Mouse (Mus musculus) T-helper 1 cell (primary cell): ENCODE data around the gene Fbh1.

Experiments
- in situ Hi-C: fragments of 300-600 bp; cut with MboI, MseI; formaldehyde crosslinking; loops from one replicate; pipeline ENCODE4 v1.15.1; 2025; ENCODE audit warnings: high pct_unique_total_duplicates

Fbh1 gene

GRCm38 (mm10) chr2:11777091-11778068 is at the start of gene Fbh1, which contains the start of gene Ankrd16:
TSS of gene Fbh1 (minus strand) at chr2:11777582.
TSS of gene Ankrd16 (plus strand) at chr2:11777876.
- in situ Hi-C loops, result no loop called here

- in situ Hi-C loops, result no loop called here
These were observed 24.0 kb upstream of the Fbh1 start for GRCm38 (mm10) chr2:11801299-11801930.

- in situ Hi-C loops, result no loop called here
These were observed 20.6 kb upstream of the Fbh1 start for GRCm38 (mm10) chr2:11797930-11798364.

GRCm38 (mm10) chr2:11794668-11795067 is 17.3 kb upstream of the Fbh1 start:
- in situ Hi-C loops, result no loop called here

- in situ Hi-C loops, result no loop called here
These were observed 6.8 kb upstream of the Fbh1 start for GRCm38 (mm10) chr2:11784159-11784558.

- in situ Hi-C loops, result no loop called here
These were observed 873 bp upstream of the Fbh1 start for GRCm38 (mm10) chr2:11778087-11778823.

GRCm38 (mm10) chr2:11776415-11776814 is 967 bp downstream of the Fbh1 start:
- in situ Hi-C loops, result no loop called here

GRCm38 (mm10) chr2:11775121-11775520 is 2.3 kb downstream of the Fbh1 start:
- in situ Hi-C loops, result no loop called here

- in situ Hi-C loops, result no loop called here
These were observed 3.0 kb downstream of the Fbh1 start for GRCm38 (mm10) chr2:11774426-11774825.

- in situ Hi-C loops, result no loop called here
These were observed 5.0 kb downstream of the Fbh1 start for GRCm38 (mm10) chr2:11772401-11772800.

- in situ Hi-C loops, result no loop called here
These were observed 5.7 kb downstream of the Fbh1 start for GRCm38 (mm10) chr2:11771701-11772100.

- in situ Hi-C loops, result no loop called here
These were observed 10.2 kb downstream of the Fbh1 start for GRCm38 (mm10) chr2:11767161-11767545.

- in situ Hi-C loops, result no loop called here
These were observed 10.8 kb downstream of the Fbh1 start for GRCm38 (mm10) chr2:11766485-11767160.

GRCm38 (mm10) chr2:11765694-11766093 is 11.7 kb downstream of the Fbh1 start:
- in situ Hi-C loops, result no loop called here

GRCm38 (mm10) chr2:11762541-11762940 is 14.8 kb downstream of the Fbh1 start:
- in situ Hi-C loops, result no loop called here

- in situ Hi-C loops, result loop anchor here (10.0 kb wide), 1 partner anchor 985 kb away; no protein-coding TSS in a partner anchor
These were observed 37.8 kb downstream of the Fbh1 start for GRCm38 (mm10) chr2:11739516-11740051.

GRCm38 (mm10) chr2:11738794-11739193 is 38.6 kb downstream of the Fbh1 start:
- in situ Hi-C loops, result loop anchor here (10.0 kb wide), 1 partner anchor 984 kb away; no protein-coding TSS in a partner anchor

GRCm38 (mm10) chr2:11735853-11736252 is 41.5 kb downstream of the Fbh1 start:
- in situ Hi-C loops, result loop anchor here (10.0 kb wide), 1 partner anchor 981 kb away; no protein-coding TSS in a partner anchor

GRCm38 (mm10) chr2:11732978-11733377 is 44.4 kb downstream of the Fbh1 start:
- in situ Hi-C loops, result loop anchor here (10.0 kb wide), 1 partner anchor 978 kb away; no protein-coding TSS in a partner anchor

- in situ Hi-C loops, result no loop called here
These were observed 48.3 kb downstream of the Fbh1 start for GRCm38 (mm10) chr2:11729091-11729490.

GRCm38 (mm10) chr2:11727574-11727973 is 49.8 kb downstream of the Fbh1 start:
- in situ Hi-C loops, result no loop called here
